Comparison of ENCODE assay signal across 23 mouse cellular contexts in the genomic region with DNA sequence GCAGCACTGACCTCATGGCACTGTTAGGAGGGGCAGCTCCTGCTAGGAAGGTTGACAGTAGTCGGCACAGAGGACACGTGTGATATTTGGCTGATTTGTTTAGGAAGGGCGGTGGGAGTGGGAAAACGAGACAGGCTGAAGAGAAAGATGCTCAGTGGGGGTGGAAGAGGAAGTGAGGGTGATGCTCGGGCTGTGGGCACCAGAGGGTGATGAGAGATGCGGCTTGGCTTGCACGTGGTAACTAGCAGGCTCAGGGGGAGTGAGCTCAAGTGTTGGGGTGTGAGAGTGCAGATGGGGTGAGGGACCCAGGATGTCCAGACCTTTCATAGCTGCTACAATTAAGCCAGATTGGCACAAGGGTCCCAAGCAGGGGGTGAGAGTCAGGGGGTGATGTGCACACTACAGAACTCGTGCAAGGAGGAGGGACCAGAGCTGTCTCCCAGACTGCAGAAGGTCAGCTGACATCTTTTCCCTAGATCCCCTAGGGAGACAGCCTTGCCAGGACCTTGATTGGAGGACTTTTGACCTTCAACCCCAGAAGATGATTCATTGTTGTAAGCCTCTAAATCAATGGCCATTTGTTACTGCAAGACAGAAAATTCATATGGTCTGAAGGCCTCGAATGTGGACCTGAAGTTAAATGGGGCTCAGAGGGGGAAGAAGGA. TPM values are rescaled to one million over a fixed set of nuclear protein-coding genes. Genes with fewer than 3 reads are reported as not detected.
DNase-seq lines count a peak whose midpoint lies in the region; ATAC-seq lines count a peak whose summit lies in the region.
"Had no signal": no experiment of that assay in that cellular context is flagged by ENCODE, and none has a peak within 500 bp of the region (broad histone marks: within the 10 kb centered on the region; RNA-seq: fewer than 3 reads in every experiment).

No protein-coding gene starts in this region.

- H3K27ac ChIP-seq in brown adipose tissue, adult 24 weeks (replicated peaks; ENCODE audit: low read depth, low read length): 0 out of 2 replicates have a peak overlapping the region, but pooled peaks have one; percentile 4
- H3K27ac ChIP-seq: embryonic facial prominence, embryonic 12.5 days; left cerebral cortex, adult 2 months; limb, embryonic 13.5 days; liver, embryonic 13.5 days; macrophage; midbrain, embryonic 13.5 days; neural tube, embryonic 15.5 days had no signal

- H3K4me3 ChIP-seq in brown adipose tissue, adult 24 weeks (ENCODE audit: insufficient read depth, low read depth, low read length): no peak overlapping the region
- H3K4me3 ChIP-seq: embryonic facial prominence, embryonic 12.5 days; erythroblast, embryonic 14.5 days; heart, embryonic 12.5 days; left cerebral cortex, adult 2 months; limb, embryonic 13.5 days; liver, embryonic 13.5 days; midbrain, embryonic 13.5 days; neural tube, embryonic 15.5 days had no signal

- peaks cover 26% of the 10 kb centered on the region for H3K4me1 ChIP-seq in brown adipose tissue, adult 24 weeks (ENCODE audit: control insufficient read depth, insufficient read depth, insufficient read length, low read length)
- H3K4me1 ChIP-seq: embryonic facial prominence, embryonic 12.5 days; heart, embryonic 12.5 days; limb, embryonic 13.5 days; liver, embryonic 13.5 days; midbrain, embryonic 13.5 days; neural tube, embryonic 15.5 days had no signal

- peak; percentile 94 for DNase-seq in heart, adult 11 months
- DNase-seq in heart, postnatal 10 days: no peak
- DNase-seq in urinary bladder, adult 2 months (ENCODE audit: low spot score): peak; percentile 4
- no peak for DNase-seq in urinary bladder, postnatal 10 days (ENCODE audit: low spot score)
- DNase-seq in gastrocnemius, adult 18-20 months (ENCODE audit: low spot score): no peak
- no peak for DNase-seq in thymus, postnatal 25 days
- DNase-seq: cerebellum, adult 9-11 months; kidney, adult 18-20 months; kidney, postnatal 14 days; liver, embryonic 13.5 days; lung, embryonic 14.5 days; right cerebral cortex, postnatal 14 days had no signal

- intact Hi-C loops in heart, postnatal 10 days (cut with DNase I): no loop called here

- no peak for ATAC-seq in CD4-positive, CD25-positive, alpha-beta regulatory T cell, adult 4 months
- ATAC-seq: forebrain, embryonic 14.5 days; midbrain, embryonic 13.5 days had no signal

RNA-seq across cellular contexts. Expression of a gene that starts 9.2 kb away (rescaled TPM):
- total RNA-seq in heart, postnatal 10 days (2021): 1 to 10 TPM; 4.3 to 4.5 TPM
- polyA plus RNA-seq in urinary bladder, adult 2 months (2012; rRNA removed): 0.97 and 1.1 TPM in 2 replicates
- 5.4 and 8.7 TPM in 2 replicates for polyA plus RNA-seq in brown adipose tissue, adult 24 weeks (2012; ENCODE audit: insufficient read depth, insufficient read length, missing spikeins)
- total RNA-seq in gastrocnemius, adult 18-20 months (2021): under 1 TPM; 0.50 to 0.88 TPM
- not detected for polyA plus RNA-seq in CD4-positive, CD25-positive, alpha-beta regulatory T cell, adult 4 months (2017; shearing (Covaris generic))
- polyA plus RNA-seq: erythroblast, embryonic 14.5 days; forebrain, embryonic 14.5 days; macrophage; midbrain, embryonic 13.5 days had no signal

Comparison
In these comparisons a context has a peak if more than half of its experiments do, and no peak if none do; other contexts are left out.
1. DNase-seq: peak in heart, adult 11 months (single experiment) and urinary bladder, adult 2 months (single experiment); none in heart, postnatal 10 days (0 of 2), urinary bladder, postnatal 10 days (single experiment), gastrocnemius, adult 18-20 months (single experiment) and thymus, postnatal 25 days (single experiment).